Mouse (Mus musculus) layer of hippocampus, adult 2 months (tissue): ENCODE results near the gene Phf20. TPM values are rescaled to one million over a fixed set of nuclear protein-coding genes. Genes with fewer than 3 reads are reported as not detected.

ENCODE experiments used
- DNase-seq, 2 experiments: peaks; one replicate each; pipeline ENCODE4 v3.0.0; 2022; ENCODE audit warnings: low spot score in 2 of 2
- H3K27ac ChIP-seq: fragments of 200-600 bp; 2 replicates; pipeline ENCODE4 v1.8.1; 2022
- H3K4me3 ChIP-seq: fragments of 200-600 bp; 2 replicates; pipeline ENCODE4 v1.8.1; 2022; ENCODE audit warnings: mild to moderate bottlenecking
- CTCF ChIP-seq: fragments of 200-600 bp; conservative IDR thresholded peaks from 2 replicates; pipeline ENCODE4 v1.8.1; 2022; ENCODE audit warnings: antibody characterized with exemption, mild to moderate bottlenecking, moderate library complexity
- microRNA-seq, 2 experiments: library from miRNA; unstranded; fragments of <30 nt; microRNA quantifications; one replicate each; pipeline ENCODE4 v1.2.0; 2021
- total RNA-seq, 2 experiments: library from RNA; stranded (reverse); gene quantifications; 2 replicates each; pipeline ENCODE4 v1.2.3; 2021

The Phf20 gene
- total RNA-seq, 2 experiments from 2014 or later, result 106 to 116 TPM

GRCm38 (mm10) chr2:156352413-156353165 is 156.3 kb downstream of the Phf20 start:
- peak overlapping the region; percentile 12; the same call in 1 of the 2 replicates for H3K27ac ChIP-seq
- DNase-seq, result no peak
- TF ChIP-seq CTCF, result peak; percentile 59
- no peak overlapping the region for H3K4me3 ChIP-seq

- H3K4me3 ChIP-seq, result no peak overlapping the region
- TF ChIP-seq CTCF, result no peak
- H3K27ac ChIP-seq, result peak overlapping the region; percentile 12; the same call in 1 of the 2 replicates
- DNase-seq, result no peak
Observed at GRCm38 (mm10) chr2:156353265-156353692, 157.0 kb downstream of the Phf20 start.

GRCm38 (mm10) chr2:156356031-156356430 is 159.8 kb downstream of the Phf20 start:
- TF ChIP-seq CTCF, result no peak
- peak overlapping the region; percentile 58 for H3K27ac ChIP-seq
- DNase-seq, result peak; percentile 47 to 63
- no peak overlapping the region for H3K4me3 ChIP-seq

Small RNAs within 50 kb of the gene (microRNA-seq; reads per million reads assigned to microRNA genes)
- 0 reads per million in 2 experiments for gene Gm22759

Other genes with a start within 250 kb of the Phf20 start
- gene Cep250, start 240.0 kb upstream of the Phf20 start, total RNA-seq, result 10 to 100 TPM; 19.0 to 21.0 TPM
- gene 6430550D23Rik, start 188.5 kb upstream of the Phf20 start, total RNA-seq, result 1 to 10 TPM; 2.9 to 4.1 TPM
- gene Ergic3, start 188.4 kb upstream of the Phf20 start, total RNA-seq, result 100 to 1,000 TPM; 195 to 213 TPM
- gene Fer1l4, start 143.5 kb upstream of the Phf20 start, total RNA-seq, result not detected
- gene Spag4, start 131.3 kb upstream of the Phf20 start, total RNA-seq, result 1 to 10 TPM; 3.3 to 5.1 TPM
- 10 to 100 TPM; 26.9 to 27.3 TPM for gene Cpne1, start 84.5 kb upstream of the Phf20 start, total RNA-seq
- gene Rbm12, start 84.5 kb upstream of the Phf20 start, total RNA-seq, result 10 to 100 TPM; 26.9 to 36.3 TPM
- 10 to 100 TPM; 18.5 to 24.6 TPM for gene Gm28036, start 69.4 kb upstream of the Phf20 start, total RNA-seq
- gene Romo1, start 52.4 kb upstream of the Phf20 start, total RNA-seq, result 100 to 1,000 TPM; 149 to 160 TPM
- 10 to 100 TPM; 41.6 to 45.2 TPM for gene Nfs1, start 52.3 kb upstream of the Phf20 start, total RNA-seq
- 100 to 1,000 TPM; 346 to 390 TPM for gene Rbm39, start 16.2 kb upstream of the Phf20 start, total RNA-seq
- gene Cnbd2, start 115.8 kb downstream of the Phf20 start, total RNA-seq, result 1 to 10 TPM; 5.1 to 5.4 TPM
- gene Scand1, start 116.2 kb downstream of the Phf20 start, total RNA-seq, result 10 to 100 TPM; 86.5 to 97.6 TPM
- gene Epb41l1, start 224.4 kb downstream of the Phf20 start, total RNA-seq, result 100 to 1,000 TPM; 340 to 347 TPM